Mouse (Mus musculus): Measurements from ENCODE around the gene Cnmd.
A peak's percentile ranks its signal among the peaks of the same experiment; 100 is the strongest.

- TF ChIP-seq CTCF (conservative IDR thresholded peaks at IDR 0.05 in 1 of 2, IDR thresholded peaks at IDR 0.05 in 1 of 2; ENCODE audit: low read depth in 2 of 2, low read length in 2 of 2) = peak; percentile 12 to 61; a peak in 2 of 4 replicates
- no peak for TF ChIP-seq NRF1 (IDR thresholded peaks at IDR 0.05; ENCODE audit: low read depth, low read length)
Observed at GRCm38 (mm10) chr14:79617121-79617828, 44.7 kb downstream of the Cnmd start.
